Mouse (Mus musculus) heart, embryonic 14.5 days (tissue): Measurements from ENCODE around the gene Mtmr11. TPM values are rescaled to one million over a fixed set of nuclear protein-coding genes. Genes with fewer than 3 reads are reported as not detected.
A peak's percentile ranks its signal among the peaks of the same experiment; 100 is the strongest.
"Not testable (repeated sequence)": the region's sequence is repeated elsewhere in the genome, so short reads cannot be mapped to it uniquely, and the experiment has no call there.

ENCODE experiments used
- ATAC-seq: fragments of 200-750 bp; cut with Nextera tagmentation; 2 replicates; pipeline ENCODE4 v1.8.0; 2017; ENCODE audit warnings: low read depth, moderate TSS enrichment; ENCODE audit not compliant: insufficient number of reproducible peaks, insufficient read depth, low FRiP score
- H3K27ac ChIP-seq, 2 experiments: fragments of 200-500 bp in 1 of 2; fragments of 300-500 bp in 1 of 2; sonication (generic) in 1 of 2; replicated peaks in 1 of 2; 2 replicates each; pipeline ENCODE4 v1.5.1; 2012 to 2014; ENCODE audit warnings: low read depth in 2 of 2, low read length in 2 of 2, control low read depth in 1 of 2, mild to moderate bottlenecking in 1 of 2, mixed read lengths in 1 of 2; ENCODE audit not compliant: control insufficient read depth in 1 of 2, insufficient read depth in 1 of 2
- H3K27me3 ChIP-seq: fragments of 300-500 bp; sonication (generic); 2 replicates; pipeline ENCODE4 v1.6.1; 2014; ENCODE audit warnings: mild to moderate bottlenecking, low read length, control low read depth; ENCODE audit not compliant: control insufficient read depth, insufficient read depth
- H3K36me3 ChIP-seq: fragments of 300-500 bp; sonication (generic); 2 replicates; pipeline ENCODE4 v1.6.1; 2014; ENCODE audit warnings: mild to moderate bottlenecking, control low read depth, low read length, mixed read lengths; ENCODE audit not compliant: control insufficient read depth, insufficient read depth
- H3K4me1 ChIP-seq, 2 experiments: fragments of 200-500 bp in 1 of 2; fragments of 300-500 bp in 1 of 2; sonication (generic) in 1 of 2; 2 replicates each; pipeline ENCODE4 v1.6.1; 2012 to 2014; ENCODE audit warnings: low read length in 2 of 2, control low read depth in 1 of 2, mixed read lengths in 1 of 2; ENCODE audit not compliant: control insufficient read depth in 2 of 2, insufficient read depth in 2 of 2
- H3K4me2 ChIP-seq: fragments of 300-500 bp; sonication (generic); 2 replicates; pipeline ENCODE4 v1.6.1; 2014; ENCODE audit warnings: mild to moderate bottlenecking, low read length
- H3K4me3 ChIP-seq, 2 experiments: fragments of 200-500 bp in 1 of 2; fragments of 300-500 bp in 1 of 2; sonication (generic) in 1 of 2; 2 replicates each; pipeline ENCODE4 v1.5.1; 2012 to 2014; ENCODE audit warnings: low read length in 2 of 2, mild to moderate bottlenecking in 2 of 2, control low read depth in 1 of 2, low read depth in 1 of 2, moderate library complexity in 1 of 2; ENCODE audit not compliant: control insufficient read depth in 1 of 2, insufficient read depth in 1 of 2
- H3K9ac ChIP-seq: fragments of 300-500 bp; sonication (generic); 2 replicates; pipeline ENCODE4 v1.6.1; 2014; ENCODE audit warnings: mild to moderate bottlenecking, low read length
- H3K9me3 ChIP-seq: fragments of 300-500 bp; sonication (generic); 2 replicates; pipeline ENCODE4 v1.6.1; 2016; ENCODE audit warnings: low read length, control low read depth; ENCODE audit not compliant: control insufficient read depth
- WGBS: fragments of 180-500 bp; shearing (Covaris S2); extraction: QIAGEN DNeasy Blood & Tissue Kit; methylation state at CpG from one replicate; pipeline ENCODE4 v1.1.7; 2014; 5-methylcytosine and 5-hydroxymethylcytosine counted together
- polyA plus RNA-seq: library from polyadenylated mRNA; unstranded; fragments of >200 nt; fragmentation: Nextera tagmentation; extraction: Ambion mirVana; gene quantifications from 2 replicates; pipeline ENCODE4 v1.2.1, GENCODE M21; 2014

Mtmr11 gene
- polyA plus RNA-seq, 1 experiment from 2014 or later: 7.9 TPM

- ATAC-seq: peak; percentile 89
- Histone ChIP-seq H3K9me3 (no peaks in the 10 kb centered on the region), H3K27me3 (no peaks in the 10 kb centered on the region), H3K4me1 (peaks cover 7 to 11% of the 10 kb centered on the region in 2 experiments), H3K4me2 (peak overlapping the region; percentile 83), H3K27ac (peak overlapping the region; percentile 76 to 90), H3K4me3 (peak overlapping the region; percentile 56 to 61), H3K36me3 (peaks cover 25% of the 10 kb centered on the region), H3K9ac (peak overlapping the region; percentile 80)
- WGBS: under 1% methylated on average over 50 of the region's 50 CpGs
Observed at GRCm38 (mm10) chr3:96197129-96197749, 35.4 kb downstream of the Mtmr11 start.

DNA sequence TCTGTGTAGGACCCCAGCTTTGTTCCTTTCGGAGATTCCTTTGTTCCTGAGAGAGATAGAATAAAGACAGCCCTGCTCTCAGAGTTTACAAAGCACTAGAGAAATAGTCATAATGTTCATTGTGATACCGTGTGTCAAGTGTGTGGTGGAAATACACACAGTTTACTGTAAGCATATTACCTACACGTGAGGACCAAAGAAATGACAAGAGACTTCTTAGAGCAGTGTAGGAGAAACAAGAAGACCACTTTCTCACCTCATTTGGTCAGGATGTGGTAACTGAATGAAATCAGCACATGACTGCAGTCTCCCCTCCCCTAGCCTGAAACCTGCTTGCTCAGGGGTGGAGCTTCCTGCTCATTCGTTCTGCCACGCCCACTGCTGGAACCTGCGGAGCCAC, 36.4 kb downstream of the Mtmr11 start:
- Histone ChIP-seq H3K27ac (no peak overlapping the region), H3K4me1 (peaks cover 7 to 11% of the 10 kb centered on the region in 2 experiments), H3K9me3 (no peaks in the 10 kb centered on the region), H3K4me2 (peak overlapping the region; percentile 83), H3K36me3 (peaks cover 16% of the 10 kb centered on the region), H3K9ac (peak overlapping the region; percentile 35), H3K27me3 (no peaks in the 10 kb centered on the region), H3K4me3 (peak overlapping the region; percentile 6 to 56; a peak in 2 of 4 replicates)
- ATAC-seq: no peak
- WGBS: 2% methylated on average over 6 of the region's 6 CpGs

- 24% methylated on average over 6 of the region's 8 CpGs for WGBS
- H3K27ac ChIP-seq, H3K9ac ChIP-seq, H3K9me3 ChIP-seq, H3K4me3 ChIP-seq, ATAC-seq, H3K27me3 ChIP-seq: not testable (repeated sequence)
- Histone ChIP-seq H3K4me1 (peaks cover 7 to 11% of the 10 kb centered on the region in 2 experiments), H3K36me3 (peaks cover 10% of the 10 kb centered on the region), H3K4me2 (peak overlapping the region; percentile 83; the same call in 1 of the 2 replicates)
Observed at GRCm38 (mm10) chr3:96198601-96199251, 36.9 kb downstream of the Mtmr11 start.

DNA sequence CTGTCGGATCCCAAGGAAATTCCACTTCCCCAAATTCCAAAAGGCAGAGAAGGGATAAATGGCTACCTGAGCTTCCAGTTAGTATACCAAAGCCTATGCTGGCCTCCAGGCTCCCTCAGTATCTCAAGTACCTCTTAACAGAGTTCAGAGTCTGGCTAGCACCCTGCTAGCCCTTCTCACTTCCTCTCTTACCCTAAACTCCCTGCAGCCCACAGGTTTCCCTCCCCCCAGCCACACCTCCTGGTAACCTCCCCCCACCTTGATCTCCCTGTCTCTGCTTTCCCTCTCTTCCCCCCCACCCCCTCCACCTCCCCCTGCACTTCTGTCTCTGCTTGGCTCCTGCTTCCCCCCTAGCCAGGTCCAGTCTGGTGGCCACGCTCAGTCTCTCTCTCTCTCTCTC, 37.9 kb downstream of the Mtmr11 start:
- Histone ChIP-seq H3K27ac (no peak overlapping the region), H3K4me1 (peaks cover 7 to 11% of the 10 kb centered on the region in 2 experiments), H3K9me3 (no peaks in the 10 kb centered on the region), H3K27me3 (no peaks in the 10 kb centered on the region), H3K9ac (no peak overlapping the region), H3K4me2 (no peak overlapping the region), H3K4me3 (no peak overlapping the region), H3K36me3 (peaks cover under 1% of the 10 kb centered on the region; the same call in 1 of the 2 replicates)
- 22% methylated on average over 2 of the region's 2 CpGs for WGBS
- no peak for ATAC-seq

- H3K27me3 ChIP-seq: no peaks in the 10 kb centered on the region
- no peaks in the 10 kb centered on the region for H3K9me3 ChIP-seq
- H3K4me2 ChIP-seq: no peak overlapping the region
- no peak for ATAC-seq
- H3K4me1 ChIP-seq: peaks cover 0 to 3% of the 10 kb centered on the region in 2 experiments; a peak in 1 of 4 replicates
- H3K27ac ChIP-seq: no peak overlapping the region
- H3K36me3 ChIP-seq: no peaks in the 10 kb centered on the region
- no peak overlapping the region for H3K4me3 ChIP-seq
- H3K9ac ChIP-seq: no peak overlapping the region
- WGBS: 81% methylated on average over 3 of the region's 3 CpGs
Observed at GRCm38 (mm10) chr3:96207819-96208218, 46.0 kb downstream of the Mtmr11 start.

DNA sequence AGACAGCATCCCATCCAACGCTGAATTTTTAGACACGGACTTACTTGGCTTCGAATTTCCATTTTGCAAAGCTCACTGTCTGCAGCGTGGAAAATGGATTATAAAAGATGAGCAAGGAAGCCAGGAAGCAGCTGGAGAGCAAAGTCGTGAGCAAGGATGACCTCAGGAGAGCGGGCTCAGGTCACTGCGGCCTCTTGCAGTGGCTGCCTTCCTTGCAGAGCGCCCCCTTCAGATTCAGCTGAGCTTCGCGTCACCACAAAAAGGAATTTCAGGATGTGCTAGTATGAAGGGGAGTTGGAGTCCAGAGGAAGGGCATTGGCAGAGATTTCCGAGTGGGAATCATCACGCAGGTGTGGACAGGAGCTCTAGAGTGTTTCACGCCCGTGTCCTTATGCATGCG, 47.4 kb downstream of the Mtmr11 start:
- 23% methylated on average over 15 of the region's 15 CpGs for WGBS
- no peak overlapping the region for H3K4me3 ChIP-seq

GRCm38 (mm10) chr3:96219191-96219641, 57.4 kb downstream of the Mtmr11 start:
- H3K27me3 ChIP-seq: no peaks in the 10 kb centered on the region

More for the DNA sequence above, 47.4 kb downstream of the Mtmr11 start:
- Histone ChIP-seq H3K27ac (no peak overlapping the region), H3K27me3 (0 out of 2 replicates have a peak, but pooled peaks cover 4% of the 10 kb centered on the region), H3K4me2 (no peak overlapping the region), H3K9me3 (no peaks in the 10 kb centered on the region), H3K36me3 (no peaks in the 10 kb centered on the region), H3K4me1 (peaks cover 0 to 3% of the 10 kb centered on the region in 2 experiments; a peak in 1 of 4 replicates), H3K9ac (peak overlapping the region; percentile 25; the same call in 1 of the 2 replicates)
- no peak for ATAC-seq

More at GRCm38 (mm10) chr3:96219191-96219641, 57.4 kb downstream of the Mtmr11 start:
- H3K9ac ChIP-seq: peak overlapping the region; percentile 93
- H3K4me1 ChIP-seq: peaks cover 9 to 27% of the 10 kb centered on the region in 2 experiments
- no peak for ATAC-seq
- H3K36me3 ChIP-seq: no peaks in the 10 kb centered on the region
- H3K4me2 ChIP-seq: peak overlapping the region; percentile 76
- WGBS: 2% methylated on average over 12 of the region's 12 CpGs
- H3K4me3 ChIP-seq: peak overlapping the region; percentile 60 to 72
- H3K9me3 ChIP-seq: no peaks in the 10 kb centered on the region
- H3K27ac ChIP-seq: peak overlapping the region; percentile 95 to 100
